Mouse (Mus musculus) retina, adult 2 months (tissue): ENCODE results near the gene Gpr157.

Source experiments
- DNase-seq: peaks from one replicate; pipeline ENCODE4 v3.0.0-alpha.2; 2012; ENCODE audit warnings: low read depth, low spot score

The Gpr157 gene

GRCm38 (mm10) chr4:150110373-150110772 lies 23.2 kb downstream of the Gpr157 start:
- DNase-seq = no peak

GRCm38 (mm10) chr4:150112867-150113266 lies 25.7 kb downstream of the Gpr157 start:
- peak; percentile 25 for DNase-seq

GRCm38 (mm10) chr4:150114505-150115061 lies 27.4 kb downstream of the Gpr157 start:
- DNase-seq = no peak

GRCm38 (mm10) chr4:150117311-150117710 lies 30.1 kb downstream of the Gpr157 start:
- no peak for DNase-seq

- no peak for DNase-seq
Measured at GRCm38 (mm10) chr4:150118163-150118562, 31.0 kb downstream of the Gpr157 start.

- no peak for DNase-seq
Measured at GRCm38 (mm10) chr4:150119055-150119454, 31.9 kb downstream of the Gpr157 start, which contains the start of gene Slc2a5. Slc2a5 (plus strand) TSS chr4:150119283.

GRCm38 (mm10) chr4:150119640-150120039 lies 32.5 kb downstream of the Gpr157 start:
- DNase-seq = no peak

- DNase-seq = no peak
Measured at GRCm38 (mm10) chr4:150120173-150120833, 33.1 kb downstream of the Gpr157 start.

- DNase-seq = no peak
Measured at GRCm38 (mm10) chr4:150121430-150121829, 34.3 kb downstream of the Gpr157 start.

- DNase-seq = no peak
Measured at GRCm38 (mm10) chr4:150122476-150122875, 35.3 kb downstream of the Gpr157 start.

- DNase-seq = no peak
Measured at GRCm38 (mm10) chr4:150126373-150126772, 39.2 kb downstream of the Gpr157 start.

GRCm38 (mm10) chr4:150127894-150128293 lies 40.7 kb downstream of the Gpr157 start:
- DNase-seq = no peak

GRCm38 (mm10) chr4:150128571-150128970 lies 41.4 kb downstream of the Gpr157 start:
- no peak for DNase-seq

GRCm38 (mm10) chr4:150130661-150131060 lies 43.5 kb downstream of the Gpr157 start:
- no peak for DNase-seq

- no peak for DNase-seq
Measured at GRCm38 (mm10) chr4:150132692-150133271, 45.6 kb downstream of the Gpr157 start.

- DNase-seq = no peak
Measured at GRCm38 (mm10) chr4:150135254-150135653, 48.1 kb downstream of the Gpr157 start.

- DNase-seq = peak; percentile 53
Measured at GRCm38 (mm10) chr4:150136693-150137092, 49.5 kb downstream of the Gpr157 start.

- no peak for DNase-seq
Measured at GRCm38 (mm10) chr4:150137368-150138083, 50.4 kb downstream of the Gpr157 start.

GRCm38 (mm10) chr4:150138084-150138543 lies 50.9 kb downstream of the Gpr157 start:
- no peak for DNase-seq

GRCm38 (mm10) chr4:150139090-150139489 lies 51.9 kb downstream of the Gpr157 start:
- no peak for DNase-seq

- DNase-seq = no peak
Measured at GRCm38 (mm10) chr4:150140346-150140745, 53.2 kb downstream of the Gpr157 start.

- no peak for DNase-seq
Measured at GRCm38 (mm10) chr4:150144242-150144641, 57.1 kb downstream of the Gpr157 start.
